Mouse (Mus musculus) gonadal fat pad, adult 2 months (tissue): ENCODE measurements at regions not wholly inside any gene's neighbourhood (a gene's known extent, or its start where the extent isn't known, plus 50 kb on each side); places are given as distances from the start of the nearest gene placed in this dataset.
"Not testable (repeated sequence)": the region's sequence is repeated elsewhere in the genome, so short reads cannot be mapped to it uniquely, and the experiment has no call there.

Experiments
- DNase-seq: peaks from one replicate; pipeline ENCODE4 v3.0.0-alpha.2; 2012; ENCODE audit warnings: low read depth

DNA sequence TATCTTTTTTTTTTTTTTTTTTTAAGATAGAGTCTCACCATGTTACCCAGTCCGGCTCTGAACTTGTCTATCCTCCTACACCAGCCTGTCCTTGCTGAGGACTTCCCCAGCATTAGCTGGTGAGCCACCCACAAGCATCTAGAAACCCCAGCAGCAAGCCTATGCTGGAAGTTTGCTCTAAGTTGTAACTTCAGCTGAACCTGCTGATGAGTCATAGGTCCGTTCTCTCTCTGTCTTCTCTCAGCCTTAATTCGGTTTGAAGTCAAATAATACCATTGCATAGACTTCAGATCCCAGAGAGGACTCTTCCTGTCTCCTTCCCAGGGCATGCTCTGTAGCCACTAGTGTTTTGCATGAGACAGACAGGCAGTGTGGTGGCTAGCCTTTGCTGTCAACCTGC lies 68.3 kb upstream of the Myrip start:
- no peak for DNase-seq

DNA sequence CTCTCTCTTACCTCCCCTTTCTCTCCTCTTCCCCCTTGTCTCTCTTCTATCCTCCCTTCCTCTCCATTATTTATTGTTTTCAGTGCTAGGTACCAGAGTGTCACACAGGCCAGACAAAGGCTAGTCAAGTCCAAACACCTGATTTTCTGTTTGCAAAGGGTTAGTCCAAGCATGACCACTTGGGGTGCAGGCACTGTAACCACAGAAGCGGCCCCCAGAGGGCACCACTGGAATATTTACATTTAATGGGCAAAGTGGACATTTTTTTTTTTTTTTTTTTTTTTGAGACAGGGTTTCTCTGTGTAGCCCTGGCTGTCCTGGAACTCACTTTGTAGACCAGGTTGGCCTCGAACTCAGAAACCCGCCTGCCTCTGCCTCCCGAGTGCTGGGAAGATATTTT lies 66.3 kb upstream of the Myrip start:
- DNase-seq, result not testable (repeated sequence)

DNA sequence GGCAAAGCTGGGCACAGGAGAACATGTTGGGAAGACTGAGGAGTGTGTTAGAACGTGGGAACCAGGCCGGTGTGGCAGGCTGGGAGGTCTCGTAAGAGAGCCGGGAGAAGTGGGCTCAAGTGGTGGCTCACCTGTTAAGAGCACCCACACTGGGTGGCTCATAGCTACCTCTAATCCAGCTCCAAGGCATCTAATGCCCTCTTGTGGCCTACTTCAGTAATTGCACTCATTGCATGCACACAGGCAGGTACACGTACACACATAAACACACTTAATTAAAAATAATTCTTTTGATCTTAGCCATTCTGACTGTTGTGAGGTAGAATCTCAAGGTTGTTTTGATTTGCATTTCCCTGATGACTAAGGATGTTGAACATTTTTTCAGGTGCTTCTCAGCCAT lies 55.9 kb upstream of the Myrip start:
- DNase-seq, result no peak

DNA sequence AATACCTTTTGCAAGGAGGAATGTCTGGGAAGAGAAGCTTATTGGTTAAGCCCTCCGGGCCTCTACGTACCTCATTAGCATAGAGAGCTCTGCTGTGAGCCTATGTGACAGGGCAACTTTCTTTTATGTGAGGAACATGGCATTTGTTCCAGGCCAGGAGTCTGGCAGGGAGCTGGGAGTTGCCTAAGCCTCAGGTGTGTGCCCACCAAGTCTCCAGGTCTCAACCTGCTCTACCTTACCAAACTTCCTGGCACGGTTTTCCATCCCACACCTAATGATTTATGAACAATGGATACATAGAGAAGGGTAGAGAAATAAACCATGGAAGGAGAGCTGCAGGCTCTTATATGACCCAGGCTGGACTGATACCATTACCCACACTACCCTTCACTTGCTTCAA lies 52.6 kb upstream of the Myrip start:
- peak; percentile 72 for DNase-seq
